Mouse (Mus musculus) liver, postnatal 0 days (tissue): ENCODE data around the gene Rspo4. TPM values are rescaled to one million over a fixed set of nuclear protein-coding genes. Genes with fewer than 3 reads are reported as not detected.

ENCODE experiments used
- ATAC-seq: fragments of 200-750 bp; cut with Nextera tagmentation; 2 replicates; pipeline ENCODE4 v1.8.0; 2017; ENCODE audit warnings: mild to moderate bottlenecking, moderate library complexity
- DNase-seq: peaks from one replicate; pipeline ENCODE4 v3.0.0-alpha.2; 2016
- H3K27ac ChIP-seq: fragments of 300-500 bp; sonication (generic); 2 replicates; pipeline ENCODE4 v1.5.1; 2014; ENCODE audit warnings: antibody characterized with exemption, moderate library complexity, mild to moderate bottlenecking, low read depth
- H3K27me3 ChIP-seq: fragments of 300-500 bp; sonication (generic); 2 replicates; pipeline ENCODE4 v1.6.1; 2014; ENCODE audit warnings: low read length, control low read depth, mixed read lengths; ENCODE audit not compliant: insufficient read depth
- H3K36me3 ChIP-seq: fragments of 300-500 bp; sonication (generic); replicated peaks from 2 replicates; pipeline ENCODE4 v1.6.1; 2014; ENCODE audit warnings: mild to moderate bottlenecking, control low read depth, low read length, moderate library complexity, mixed read lengths; ENCODE audit not compliant: insufficient read depth
- H3K4me1 ChIP-seq: fragments of 300-500 bp; sonication (generic); 2 replicates; pipeline ENCODE4 v1.6.1; 2014; ENCODE audit warnings: antibody characterized with exemption, mild to moderate bottlenecking, control low read depth; ENCODE audit not compliant: insufficient read depth
- H3K4me2 ChIP-seq: fragments of 300-500 bp; sonication (generic); 2 replicates; pipeline ENCODE4 v1.6.1; 2014; ENCODE audit warnings: low read depth, mild to moderate bottlenecking, low read length, moderate library complexity, mixed read lengths
- H3K4me3 ChIP-seq: fragments of 300-500 bp; sonication (generic); 2 replicates; pipeline ENCODE4 v1.5.1; 2014; ENCODE audit warnings: low read depth, low read length
- H3K9ac ChIP-seq: fragments of 300-500 bp; sonication (generic); replicated peaks from 2 replicates; pipeline ENCODE4 v1.6.1; 2014; ENCODE audit warnings: mild to moderate bottlenecking, moderate library complexity
- H3K9me3 ChIP-seq: fragments of 300-500 bp; sonication (generic); 2 replicates; pipeline ENCODE4 v1.6.1; 2016; ENCODE audit warnings: mild to moderate bottlenecking, control low read depth, low read length, mixed read lengths
- CTCF ChIP-seq: sonication (generic); IDR thresholded peaks from 2 replicates; pipeline ENCODE4 v1.5.1; 2016; ENCODE audit warnings: antibody characterized with exemption, low read depth
- EP300 ChIP-seq: IDR thresholded peaks from 2 replicates; pipeline ENCODE4 v1.6.1; 2016; ENCODE audit warnings: antibody characterized with exemption, low read depth, mild to moderate bottlenecking
- WGBS: fragments of 180-500 bp; shearing (Covaris S2); extraction: QIAGEN DNeasy Blood & Tissue Kit; methylation state at CpG from one replicate; pipeline ENCODE4 v1.1.7; 2014; ENCODE audit not compliant: insufficient replicate concordance; 5-methylcytosine and 5-hydroxymethylcytosine counted together
- polyA plus RNA-seq: library from polyadenylated mRNA; unstranded; fragments of >200 nt; fragmentation: Nextera tagmentation; extraction: Ambion mirVana; gene quantifications from 2 replicates; pipeline ENCODE4 v1.2.1, GENCODE M21; 2015

Rspo4 gene
- polyA plus RNA-seq, 1 experiment from 2014 or later: 0.05 TPM

DNA sequence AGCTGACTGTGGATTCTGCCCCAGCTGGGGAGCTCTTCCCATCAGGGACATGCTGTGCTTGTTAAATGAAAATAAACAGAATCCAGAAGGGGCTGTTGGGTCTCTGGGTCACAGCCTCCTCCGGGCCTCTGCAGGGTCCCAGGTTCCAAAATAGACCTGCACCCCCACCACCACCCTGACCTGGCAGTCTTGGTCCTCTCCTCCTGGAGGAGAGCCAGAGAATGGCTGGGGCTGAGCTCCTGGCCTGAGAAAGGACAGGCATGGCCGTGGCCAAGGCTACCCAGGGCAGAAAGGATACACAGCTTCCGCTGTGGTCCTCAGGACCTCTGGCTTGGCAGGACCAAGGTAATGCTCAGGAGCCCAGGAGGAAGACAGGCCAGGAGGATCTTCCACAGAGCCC lies 61.9 kb downstream of the Rspo4 start:
- H3K9ac ChIP-seq: no peak overlapping the region
- H3K36me3 ChIP-seq: no peaks in the 10 kb centered on the region
- no peak for ATAC-seq
- no peaks in the 10 kb centered on the region for H3K9me3 ChIP-seq
- H3K4me2 ChIP-seq: no peak overlapping the region
- TF ChIP-seq CTCF (no peak), EP300 (no peak)
- no peak overlapping the region for H3K4me3 ChIP-seq
- no peaks in the 10 kb centered on the region for H3K27me3 ChIP-seq
- DNase-seq: no peak
- no peaks in the 10 kb centered on the region for H3K4me1 ChIP-seq
- WGBS: 68% methylated on average over 3 of the region's 3 CpGs
- no peak overlapping the region for H3K27ac ChIP-seq

DNA sequence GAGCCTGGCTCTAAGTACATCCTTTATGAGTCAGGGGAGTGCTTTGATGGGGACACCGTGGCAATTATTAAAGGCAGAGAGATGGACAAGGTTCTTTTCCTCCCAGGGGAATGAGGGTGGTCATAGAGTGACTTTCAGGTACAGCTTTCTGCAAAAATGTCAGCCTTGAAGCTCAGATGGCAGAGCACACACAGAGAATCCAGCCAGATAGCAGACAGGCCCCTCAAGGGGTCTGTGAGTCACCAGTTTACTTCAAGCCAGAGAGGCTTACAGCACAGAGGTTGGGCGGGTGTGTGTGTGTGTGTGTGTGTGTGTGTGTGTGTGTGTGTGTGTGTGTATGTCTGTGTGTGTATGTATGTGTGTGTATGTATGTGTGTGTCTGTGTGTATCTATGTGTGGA lies 64.3 kb downstream of the Rspo4 start:
- TF ChIP-seq EP300: no peak
- TF ChIP-seq CTCF: no peak
- ATAC-seq: no peak
- 61% methylated on average over 2 of the region's 2 CpGs for WGBS
- H3K27me3 ChIP-seq: no peaks in the 10 kb centered on the region
- no peak for DNase-seq
- no peak overlapping the region for H3K27ac ChIP-seq
- no peak overlapping the region for H3K9ac ChIP-seq
- H3K9me3 ChIP-seq: no peaks in the 10 kb centered on the region
- no peak overlapping the region for H3K4me3 ChIP-seq
- no peak overlapping the region for H3K4me2 ChIP-seq
- H3K4me1 ChIP-seq: no peaks in the 10 kb centered on the region
- no peaks in the 10 kb centered on the region for H3K36me3 ChIP-seq

DNA sequence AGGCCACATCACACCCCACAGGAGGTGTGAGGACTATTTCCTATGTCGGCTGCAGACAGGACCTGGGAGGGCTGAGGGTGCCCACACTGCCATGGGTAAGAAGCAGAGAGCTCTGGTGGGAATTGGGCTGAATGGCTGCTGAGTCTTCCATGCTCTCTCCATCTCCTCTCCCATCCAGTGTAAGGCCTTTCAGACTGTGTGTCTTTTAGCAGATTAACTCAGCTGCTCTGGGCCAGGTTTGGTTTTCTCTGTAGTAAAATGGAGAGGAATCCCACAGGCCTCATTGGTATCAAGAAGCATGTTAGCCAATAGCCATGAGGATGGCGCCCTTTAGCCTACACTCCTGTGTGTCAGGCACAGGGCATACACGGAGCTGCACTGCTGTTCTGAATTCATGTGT lies 66.7 kb downstream of the Rspo4 start:
- H3K9ac ChIP-seq: no peak overlapping the region
- H3K4me2 ChIP-seq: no peak overlapping the region
- no peaks in the 10 kb centered on the region for H3K27me3 ChIP-seq
- no peaks in the 10 kb centered on the region for H3K9me3 ChIP-seq
- TF ChIP-seq EP300 (no peak), CTCF (no peak)
- WGBS: 47% methylated on average over 3 of the region's 3 CpGs
- H3K4me1 ChIP-seq: no peaks in the 10 kb centered on the region
- H3K4me3 ChIP-seq: no peak overlapping the region
- DNase-seq (no peak), ATAC-seq (no peak)
- no peak overlapping the region for H3K27ac ChIP-seq
- H3K36me3 ChIP-seq: no peaks in the 10 kb centered on the region

DNA sequence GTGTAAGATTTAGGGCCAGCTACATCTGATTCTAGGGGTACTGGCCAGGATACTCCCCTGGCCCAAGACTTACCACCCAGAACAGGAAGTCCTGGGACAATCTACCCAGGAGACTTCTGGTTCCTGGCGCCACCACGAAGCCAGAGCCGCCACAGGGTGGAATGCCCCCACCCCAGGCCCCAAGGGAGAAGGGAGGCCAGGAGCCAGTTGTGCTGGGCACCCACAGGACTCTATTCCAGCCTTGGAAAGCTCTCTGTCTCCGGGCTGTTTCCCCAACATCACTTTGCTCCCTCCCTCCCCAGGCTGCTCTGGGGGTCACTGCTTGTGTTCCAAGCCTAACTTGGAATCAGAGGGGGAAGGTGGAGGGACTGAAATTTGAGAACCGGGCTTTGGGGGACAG lies 67.8 kb downstream of the Rspo4 start:
- no peak overlapping the region for H3K9ac ChIP-seq
- no peak for TF ChIP-seq CTCF
- TF ChIP-seq EP300: no peak
- DNase-seq (no peak), ATAC-seq (no peak)
- 38% methylated on average over 5 of the region's 5 CpGs for WGBS
- no peaks in the 10 kb centered on the region for H3K36me3 ChIP-seq
- H3K4me2 ChIP-seq: no peak overlapping the region
- no peaks in the 10 kb centered on the region for H3K27me3 ChIP-seq
- H3K4me3 ChIP-seq: no peak overlapping the region
- H3K27ac ChIP-seq: no peak overlapping the region
- no peaks in the 10 kb centered on the region for H3K4me1 ChIP-seq
- H3K9me3 ChIP-seq: no peaks in the 10 kb centered on the region

DNA sequence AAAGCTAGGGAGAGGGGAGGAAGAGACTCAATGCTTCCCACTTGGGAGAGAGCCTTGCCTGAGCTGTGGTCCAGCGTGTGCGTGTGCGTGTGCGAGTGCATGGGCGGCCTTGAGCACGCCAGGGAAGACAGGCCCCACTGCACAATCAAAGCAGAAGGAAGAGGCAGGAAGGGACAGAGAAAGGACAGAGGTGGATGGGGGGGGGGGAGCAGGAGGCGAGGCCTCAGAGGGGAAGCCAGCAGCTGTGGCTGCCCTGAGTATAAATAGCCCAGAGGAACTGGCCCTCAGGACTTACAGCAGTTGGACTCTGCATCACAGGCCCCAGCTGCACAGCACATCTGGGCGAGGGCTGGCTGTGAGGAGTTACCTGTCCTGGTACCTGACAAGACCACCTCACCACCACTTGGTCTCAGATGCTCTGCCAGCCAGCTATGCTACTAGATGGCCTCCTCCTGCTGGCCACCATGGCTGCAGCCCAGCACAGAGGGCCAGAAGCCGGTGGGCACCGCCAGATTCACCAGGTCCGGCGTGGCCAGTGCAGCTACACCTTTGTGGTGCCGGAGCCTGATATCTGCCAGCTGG lies 68.3 kb downstream of the Rspo4 start, which contains the start of gene Angpt4:
TSS of gene Angpt4 (plus strand) at position 292 of the 582 bp plus-strand sequence.
- no peaks in the 10 kb centered on the region for H3K4me1 ChIP-seq
- no peak within 1 kb of the TSS for H3K9ac ChIP-seq
- no peaks in the 10 kb centered on the region for H3K36me3 ChIP-seq
- WGBS: 66% methylated on average over 12 of the region's 13 CpGs
- DNase-seq: no peak
- no peak for ATAC-seq
- TF ChIP-seq CTCF (no peak), EP300 (no peak)
- H3K4me2 ChIP-seq: no peak within 1 kb of the TSS
- no peaks in the 10 kb centered on the region for H3K9me3 ChIP-seq
- no peak within 1 kb of the TSS for H3K4me3 ChIP-seq
- no peaks in the 10 kb centered on the region for H3K27me3 ChIP-seq
- no peak within 1 kb of the TSS for H3K27ac ChIP-seq

DNA sequence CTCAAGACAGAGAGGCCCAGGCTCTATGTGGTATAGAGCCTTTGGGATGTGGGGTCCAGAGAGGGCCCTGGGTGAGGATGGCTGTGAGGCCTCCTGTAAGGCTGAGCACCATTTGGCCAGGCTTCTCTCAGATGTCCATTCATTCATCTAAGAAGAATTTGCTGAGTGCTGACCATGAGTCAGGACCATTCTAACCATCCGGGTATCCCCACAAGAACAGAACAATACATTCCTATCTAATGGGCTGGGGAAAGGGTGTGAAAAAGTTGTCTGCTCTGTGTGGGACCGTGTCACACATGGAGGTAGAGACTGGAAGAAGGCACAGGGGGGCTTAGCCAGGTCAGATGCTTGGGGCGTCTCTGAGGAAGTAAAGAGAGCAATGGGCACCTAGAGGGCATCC lies 69.0 kb downstream of the Rspo4 start:
- Histone ChIP-seq H3K4me2 (no peak overlapping the region), H3K9ac (no peak overlapping the region), H3K4me3 (no peak overlapping the region), H3K36me3 (no peaks in the 10 kb centered on the region), H3K27ac (no peak overlapping the region), H3K4me1 (no peaks in the 10 kb centered on the region), H3K27me3 (no peaks in the 10 kb centered on the region), H3K9me3 (no peaks in the 10 kb centered on the region)
- DNase-seq (no peak), ATAC-seq (no peak)
- WGBS: 73% methylated on average over 3 of the region's 3 CpGs
- TF ChIP-seq EP300 (no peak), CTCF (no peak)

DNA sequence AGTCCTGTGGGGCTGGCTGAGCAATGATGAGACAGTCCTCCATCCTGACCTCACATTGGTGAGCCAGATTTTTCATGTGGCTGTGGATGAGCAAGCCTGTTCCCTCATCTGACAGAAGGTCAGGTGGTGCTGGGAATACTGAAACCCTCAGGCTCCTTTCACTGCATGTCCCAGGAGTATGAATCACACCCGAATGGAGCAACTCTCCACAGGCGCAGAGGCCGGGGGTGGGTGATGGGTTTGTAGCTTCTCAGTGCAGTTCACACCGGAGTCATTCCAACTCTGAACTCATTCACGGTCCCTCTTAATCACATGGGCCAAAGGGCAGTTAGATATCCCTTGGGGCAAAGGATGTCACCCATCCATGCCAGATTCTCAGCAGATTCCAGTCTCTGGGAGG lies 71.4 kb downstream of the Rspo4 start:
- no peaks in the 10 kb centered on the region for H3K27me3 ChIP-seq
- ATAC-seq: no peak
- H3K4me3 ChIP-seq: no peak overlapping the region
- no peak overlapping the region for H3K27ac ChIP-seq
- no peaks in the 10 kb centered on the region for H3K4me1 ChIP-seq
- H3K9me3 ChIP-seq: no peaks in the 10 kb centered on the region
- TF ChIP-seq EP300 (no peak), CTCF (no peak)
- H3K4me2 ChIP-seq: no peak overlapping the region
- H3K36me3 ChIP-seq: no peaks in the 10 kb centered on the region
- no peak overlapping the region for H3K9ac ChIP-seq
- WGBS: 68% methylated on average over 5 of the region's 5 CpGs
- DNase-seq: no peak
